Mouse (Mus musculus): Measurements from ENCODE around the gene Vmn2r48. TPM values are rescaled to one million over a fixed set of nuclear protein-coding genes. Genes with fewer than 3 reads are reported as not detected.

The Vmn2r48 gene
- polyA plus RNA-seq (2012; rRNA removed), result not detected in 2 replicates

DNA sequence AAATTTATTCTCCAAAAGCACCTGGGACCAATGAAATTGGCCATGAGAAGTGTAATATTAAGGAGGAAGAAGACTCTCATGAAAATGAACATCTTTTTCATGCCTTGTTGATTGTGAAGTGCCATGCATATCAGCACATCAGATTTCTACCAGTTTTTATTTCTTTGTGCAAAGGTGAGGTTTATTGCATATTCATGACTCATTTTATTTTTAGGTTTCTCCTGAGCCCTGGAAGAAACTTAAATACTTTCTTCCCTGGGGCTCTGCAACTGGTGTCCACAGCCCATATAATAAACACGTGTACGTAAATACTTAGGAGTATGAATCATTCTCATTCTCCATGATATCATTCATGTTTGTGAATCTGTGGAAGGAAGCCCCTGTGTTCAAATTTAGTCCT lies at the start of gene Vmn2r48:
Gene Vmn2r48, minus strand, starts transcription at position 101 of the 400 bp plus-strand sequence.

DNA sequence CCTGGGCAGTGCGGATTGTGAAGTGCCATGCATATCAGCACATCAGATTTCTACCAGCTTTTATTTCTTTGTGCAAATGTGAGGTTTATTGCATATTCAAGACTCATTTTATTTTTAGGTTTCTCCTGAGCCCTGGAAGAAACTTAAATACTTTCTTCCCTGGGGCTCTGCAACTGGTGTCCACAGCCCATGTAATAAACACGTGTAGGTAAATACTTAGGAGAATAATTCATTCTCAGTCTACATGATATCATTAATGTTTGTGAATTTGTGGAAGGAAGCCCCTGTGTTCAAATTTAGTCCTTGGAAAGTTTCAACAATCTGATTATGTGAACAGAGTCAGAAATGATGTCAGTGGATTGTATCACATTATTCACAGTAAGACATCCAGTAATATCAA lies 38.8 kb upstream of the Vmn2r48 start, which contains the start of gene Vmn2r49:
Gene Vmn2r49, minus strand, starts transcription at position 101 of the 400 bp plus-strand sequence.

Other genes starting within 250 kb of the Vmn2r48 start
- not detected in 2 replicates for gene Vmn2r46, start 183.0 kb downstream of the Vmn2r48 start, polyA plus RNA-seq (2012; rRNA removed)
- gene Vmn2r47, start 112.3 kb downstream of the Vmn2r48 start, polyA plus RNA-seq (2012; rRNA removed), result not detected in 2 replicates
- gene Vmn2r49, start 38.7 kb upstream of the Vmn2r48 start, polyA plus RNA-seq (2012; rRNA removed), result not detected in 2 replicates
- gene Vmn2r50, start 99.7 kb upstream of the Vmn2r48 start, polyA plus RNA-seq (2012; rRNA removed), result not detected in 2 replicates
- gene Vmn2r51, start 152.2 kb upstream of the Vmn2r48 start, polyA plus RNA-seq (2012; rRNA removed), result not detected in 2 replicates
- not detected in 2 replicates for gene Vmn2r52, start 223.0 kb upstream of the Vmn2r48 start, polyA plus RNA-seq (2012; rRNA removed)

Measured in ovary, adult 2 months (tissue).